Mouse (Mus musculus) stomach, embryonic 15.5 days (tissue): Measurements from ENCODE around the gene Spata13. TPM values are rescaled to one million over a fixed set of nuclear protein-coding genes. Genes with fewer than 3 reads are reported as not detected.
A peak's percentile ranks its signal among the peaks of the same experiment; 100 is the strongest.

Experiments used
- ATAC-seq: fragments of 200-750 bp; cut with Nextera tagmentation; 2 replicates; pipeline ENCODE4 v1.8.0; 2017; ENCODE audit warnings: low read depth, moderate number of reproducible peaks, moderate TSS enrichment; ENCODE audit not compliant: insufficient read depth, low FRiP score
- H3K27ac ChIP-seq: fragments of 300-500 bp; sonication (generic); 2 replicates; pipeline ENCODE4 v1.5.1; 2015; ENCODE audit warnings: mild to moderate bottlenecking, inconsistent platforms
- H3K27me3 ChIP-seq: fragments of 300-500 bp; sonication (generic); replicated peaks from 2 replicates; pipeline ENCODE4 v1.6.1; 2015; ENCODE audit warnings: inconsistent platforms
- H3K36me3 ChIP-seq: fragments of 300-500 bp; sonication (generic); 2 replicates; pipeline ENCODE4 v1.6.1; 2015; ENCODE audit warnings: inconsistent platforms
- H3K4me1 ChIP-seq: fragments of 300-500 bp; sonication (generic); 2 replicates; pipeline ENCODE4 v1.6.1; 2015; ENCODE audit warnings: inconsistent platforms
- H3K4me2 ChIP-seq: fragments of 300-500 bp; sonication (generic); 2 replicates; pipeline ENCODE4 v1.6.1; 2015; ENCODE audit warnings: mild to moderate bottlenecking, inconsistent platforms
- H3K4me3 ChIP-seq: fragments of 300-500 bp; sonication (generic); replicated peaks from 2 replicates; pipeline ENCODE4 v1.5.1; 2015; ENCODE audit warnings: inconsistent platforms
- H3K9ac ChIP-seq: fragments of 300-500 bp; sonication (generic); 2 replicates; pipeline ENCODE4 v1.6.1; 2015; ENCODE audit warnings: inconsistent platforms
- H3K9me3 ChIP-seq: fragments of 300-500 bp; sonication (generic); 2 replicates; pipeline ENCODE4 v1.6.1; 2016; ENCODE audit warnings: inconsistent platforms
- WGBS: fragments of 180-500 bp; shearing (Covaris S2); methylation state at CpG from one replicate; pipeline ENCODE4 v1.1.7; 2015; 5-methylcytosine and 5-hydroxymethylcytosine counted together
- polyA plus RNA-seq: library from polyadenylated mRNA; unstranded; fragments of >200 nt; fragmentation: Nextera tagmentation; extraction: Ambion mirVana; gene quantifications from 2 replicates; pipeline ENCODE4 v1.2.1, GENCODE M21; 2015

Gene Spata13
- polyA plus RNA-seq, result 21.5 and 28.6 TPM in 2 replicates

DNA sequence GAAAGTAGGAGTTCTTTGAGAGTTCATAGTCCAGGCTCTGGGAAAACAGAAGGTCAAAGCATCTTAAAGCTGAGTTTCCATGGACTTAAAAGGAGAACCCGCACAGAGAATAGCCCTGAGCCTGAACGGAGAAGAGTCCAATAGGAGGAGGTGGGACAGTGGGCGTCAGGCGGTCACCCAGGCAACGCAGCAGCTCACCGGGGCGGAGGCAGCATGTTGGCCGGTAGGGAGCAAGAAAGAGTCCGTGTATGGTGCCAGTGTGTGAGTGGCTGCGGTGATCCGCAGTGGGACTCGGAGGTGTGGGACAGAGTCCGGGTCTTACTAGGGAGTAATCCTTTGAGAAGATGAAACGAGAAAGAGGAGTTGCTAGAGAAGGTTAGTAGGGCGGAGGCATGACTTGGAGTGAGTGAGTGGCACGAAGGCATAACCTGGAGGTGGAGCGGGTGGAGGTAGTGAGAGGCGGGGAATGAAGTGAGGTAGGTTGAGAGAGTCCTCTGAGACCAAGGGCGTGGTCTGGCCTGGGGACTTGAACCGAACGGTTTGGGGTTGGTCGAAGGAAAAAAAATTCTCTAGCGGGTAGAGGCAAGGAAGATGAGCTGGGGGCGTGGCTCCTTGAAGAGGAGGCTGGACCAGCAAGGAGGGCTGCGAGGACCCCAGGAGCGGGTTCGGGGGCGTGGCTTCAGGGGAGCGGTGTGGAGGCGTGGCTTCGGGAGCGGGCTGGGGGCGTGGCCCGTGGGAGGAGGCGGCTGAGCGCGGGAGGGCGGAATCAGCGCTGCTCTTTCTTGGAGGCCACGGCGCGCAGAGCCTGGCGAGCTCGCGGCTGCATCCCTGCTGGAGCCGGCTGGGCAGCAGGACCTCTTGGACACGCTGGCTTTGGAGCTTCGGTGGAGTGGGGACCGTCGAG, at the start of gene Spata13:
Gene Spata13 (plus strand): TSS at position 41 of the 904 bp plus-strand sequence.
- peaks cover 10% of the 10 kb centered on the region; the same call in 1 of the 2 replicates for H3K4me1 ChIP-seq
- peak within 1 kb of the TSS; percentile 45 for H3K9ac ChIP-seq
- WGBS, result 1% methylated on average over 50 of the region's 50 CpGs
- no peaks in the 10 kb centered on the region; the same call in 1 of the 2 replicates for H3K27me3 ChIP-seq
- no peaks in the 10 kb centered on the region for H3K9me3 ChIP-seq
- no peaks in the 10 kb centered on the region for H3K36me3 ChIP-seq
- peak; percentile 90 for ATAC-seq
- H3K27ac ChIP-seq, result peak within 1 kb of the TSS; percentile 80
- H3K4me3 ChIP-seq, result peak within 1 kb of the TSS; percentile 72
- peak within 1 kb of the TSS; percentile 98 for H3K4me2 ChIP-seq

DNA sequence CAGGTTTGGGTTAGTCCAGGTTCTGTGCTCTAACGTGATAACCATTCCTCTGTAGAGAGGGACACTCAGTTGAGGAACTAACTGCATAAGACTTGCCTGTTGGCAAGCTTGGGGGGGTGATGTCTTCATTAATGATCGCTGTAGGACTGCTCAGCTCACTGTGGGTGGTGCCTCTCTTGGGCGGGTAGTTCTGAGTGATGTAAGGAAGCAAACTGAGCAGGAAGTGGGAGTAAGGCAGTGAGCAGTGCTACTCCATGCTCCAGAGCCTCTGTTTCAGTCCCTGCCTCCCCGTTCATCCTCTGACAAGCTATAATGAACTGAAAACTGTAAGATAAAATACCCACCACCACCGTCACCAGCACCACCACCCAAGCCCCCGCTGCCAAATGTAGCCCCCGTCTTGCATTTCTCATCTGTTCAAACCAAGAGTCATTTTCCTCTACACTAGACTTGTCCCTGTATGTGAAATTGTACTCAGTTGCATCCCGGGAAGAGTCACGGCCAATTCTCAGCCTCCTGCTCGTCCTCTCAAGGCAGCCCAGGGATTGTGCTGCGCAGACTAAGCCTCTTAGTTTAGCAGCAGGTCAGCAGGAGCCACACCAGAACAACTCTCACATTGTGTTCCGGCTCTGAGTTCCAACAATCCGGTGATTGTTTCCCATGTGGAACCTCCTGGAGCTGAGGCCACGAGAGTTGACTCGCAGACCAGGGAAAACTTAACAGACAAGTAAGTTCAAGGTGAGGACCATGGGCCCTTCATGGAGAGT, 46.9 kb upstream of the Spata13 start:
- WGBS, result 59% methylated on average over 15 of the region's 15 CpGs
- Histone ChIP-seq H3K27me3 (no peaks in the 10 kb centered on the region), H3K27ac (peak overlapping the region; percentile 33; the same call in 1 of the 2 replicates), H3K4me2 (no peak overlapping the region), H3K4me3 (no peak overlapping the region), H3K4me1 (peaks cover 10% of the 10 kb centered on the region; the same call in 1 of the 2 replicates), H3K9me3 (no peaks in the 10 kb centered on the region), H3K36me3 (no peaks in the 10 kb centered on the region), H3K9ac (no peak overlapping the region)
- ATAC-seq, result peak; percentile 56; the same call in 1 of the 2 replicates

- no peaks in the 10 kb centered on the region for H3K27me3 ChIP-seq
- no peak for ATAC-seq
- no peak overlapping the region for H3K4me2 ChIP-seq
- 75% methylated on average over 2 of the region's 2 CpGs for WGBS
- peaks cover 17% of the 10 kb centered on the region for H3K4me1 ChIP-seq
- H3K9me3 ChIP-seq, result no peaks in the 10 kb centered on the region
- H3K36me3 ChIP-seq, result no peaks in the 10 kb centered on the region
- H3K4me3 ChIP-seq, result no peak overlapping the region
- no peak overlapping the region for H3K9ac ChIP-seq
- H3K27ac ChIP-seq, result no peak overlapping the region
Measured at GRCm38 (mm10) chr14:60589001-60589400, 44.8 kb upstream of the Spata13 start.

GRCm38 (mm10) chr14:60592339-60592738, 41.5 kb upstream of the Spata13 start:
- no peak overlapping the region for H3K9ac ChIP-seq
- H3K4me3 ChIP-seq, result no peak overlapping the region
- no peaks in the 10 kb centered on the region for H3K36me3 ChIP-seq
- peak overlapping the region; percentile 26; the same call in 1 of the 2 replicates for H3K27ac ChIP-seq
- WGBS, result 72% methylated on average over 5 of the region's 5 CpGs
- H3K27me3 ChIP-seq, result no peaks in the 10 kb centered on the region
- H3K4me2 ChIP-seq, result no peak overlapping the region
- no peaks in the 10 kb centered on the region for H3K9me3 ChIP-seq
- ATAC-seq, result no peak
- H3K4me1 ChIP-seq, result peaks cover 22% of the 10 kb centered on the region

DNA sequence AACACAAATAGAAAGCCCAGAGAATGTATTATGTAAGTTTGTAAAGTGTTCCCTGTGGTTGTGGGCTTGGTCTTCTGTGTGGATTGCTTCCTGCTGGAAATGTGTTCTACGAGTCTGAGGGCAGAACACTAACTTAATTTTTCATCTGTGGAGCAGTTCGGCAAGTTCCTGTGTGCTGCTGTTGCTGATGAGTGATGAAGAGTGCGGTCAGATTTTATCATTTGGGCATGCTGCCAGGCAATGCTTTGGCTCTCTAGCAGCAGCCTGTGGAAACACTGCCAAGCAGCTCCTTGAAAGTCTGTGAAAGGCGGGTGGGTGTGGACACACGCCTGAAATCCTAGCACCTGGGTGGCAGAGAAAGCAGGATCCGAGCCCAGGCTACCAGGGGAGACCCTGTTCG, 41.0 kb upstream of the Spata13 start:
- Histone ChIP-seq H3K27ac (peak overlapping the region; percentile 26), H3K9me3 (no peaks in the 10 kb centered on the region), H3K4me1 (peaks cover 26% of the 10 kb centered on the region), H3K36me3 (no peaks in the 10 kb centered on the region), H3K9ac (no peak overlapping the region), H3K4me2 (no peak overlapping the region), H3K27me3 (no peaks in the 10 kb centered on the region), H3K4me3 (no peak overlapping the region)
- 14% methylated on average over 7 of the region's 7 CpGs for WGBS
- ATAC-seq, result peak; percentile 58; the same call in 1 of the 2 replicates

GRCm38 (mm10) chr14:60597571-60597970, 36.2 kb upstream of the Spata13 start:
- Histone ChIP-seq H3K9ac (no peak overlapping the region), H3K4me3 (no peak overlapping the region), H3K4me1 (peaks cover 19% of the 10 kb centered on the region), H3K27ac (peak overlapping the region; percentile 40), H3K27me3 (no peaks in the 10 kb centered on the region), H3K9me3 (no peaks in the 10 kb centered on the region), H3K36me3 (no peaks in the 10 kb centered on the region), H3K4me2 (no peak overlapping the region)
- 7% methylated on average over 4 of the region's 4 CpGs for WGBS
- no peak for ATAC-seq

DNA sequence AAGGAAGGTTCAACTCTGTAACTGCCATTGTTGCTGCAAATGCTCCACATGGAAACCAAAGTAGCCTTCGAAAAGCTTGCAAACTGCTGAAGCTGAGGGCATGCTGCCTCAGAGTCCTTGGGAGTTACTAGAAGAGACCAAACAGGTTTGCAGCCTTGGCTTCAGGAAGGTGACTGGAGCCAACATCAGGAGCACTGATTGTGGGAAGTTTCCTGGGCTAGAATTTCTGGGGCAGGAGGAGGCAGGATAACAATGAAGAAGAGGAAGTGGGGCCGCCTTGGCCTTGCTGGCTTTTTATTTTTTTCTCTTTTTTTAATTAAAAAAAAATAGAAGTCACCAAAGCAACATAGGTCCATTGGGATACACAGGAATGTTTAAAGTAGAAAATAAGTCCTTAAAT, 34.8 kb upstream of the Spata13 start:
- no peak for ATAC-seq
- Histone ChIP-seq H3K4me2 (no peak overlapping the region), H3K9ac (no peak overlapping the region), H3K27me3 (no peaks in the 10 kb centered on the region), H3K4me1 (peaks cover 12% of the 10 kb centered on the region; the same call in 1 of the 2 replicates), H3K9me3 (no peaks in the 10 kb centered on the region), H3K27ac (peak overlapping the region; percentile 68; the same call in 1 of the 2 replicates), H3K4me3 (no peak overlapping the region), H3K36me3 (no peaks in the 10 kb centered on the region)
- 64% methylated on average over 2 of the region's 2 CpGs for WGBS

DNA sequence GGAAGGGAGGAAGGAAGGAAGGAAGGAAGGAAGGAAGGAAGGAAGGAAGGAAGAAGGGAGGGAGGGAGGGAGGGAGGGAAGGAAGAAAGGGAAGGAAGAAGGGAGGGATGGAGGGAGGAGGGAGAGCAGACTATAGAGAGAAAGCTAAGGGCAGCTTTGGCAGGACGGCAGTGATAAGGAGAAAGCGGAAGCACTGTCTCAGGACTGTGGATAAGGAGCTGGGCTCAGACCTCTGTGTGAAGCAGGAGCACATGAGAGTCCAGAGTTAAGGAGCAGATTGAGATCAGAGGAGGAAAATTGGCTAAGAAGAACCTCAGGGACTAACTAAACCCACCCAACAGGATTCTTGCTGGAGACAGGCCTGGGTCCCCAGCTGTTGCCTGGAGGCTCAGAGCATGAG, 28.2 kb upstream of the Spata13 start:
- Histone ChIP-seq H3K27ac (no peak overlapping the region), H3K9ac (no peak overlapping the region), H3K4me2 (no peak overlapping the region), H3K4me3 (no peak overlapping the region), H3K9me3 (no peaks in the 10 kb centered on the region), H3K4me1 (no peaks in the 10 kb centered on the region; the same call in 1 of the 2 replicates), H3K27me3 (no peaks in the 10 kb centered on the region), H3K36me3 (no peaks in the 10 kb centered on the region)
- 65% methylated on average over 2 of the region's 2 CpGs for WGBS
- ATAC-seq, result no peak

- H3K4me2 ChIP-seq, result no peak overlapping the region
- no peak overlapping the region for H3K9ac ChIP-seq
- no peak overlapping the region for H3K27ac ChIP-seq
- 53% methylated on average over 4 of the region's 4 CpGs for WGBS
- no peak overlapping the region for H3K4me3 ChIP-seq
- no peaks in the 10 kb centered on the region for H3K9me3 ChIP-seq
- peak; percentile 51; the same call in 1 of the 2 replicates for ATAC-seq
- no peaks in the 10 kb centered on the region; the same call in 1 of the 2 replicates for H3K4me1 ChIP-seq
- no peaks in the 10 kb centered on the region for H3K27me3 ChIP-seq
- no peaks in the 10 kb centered on the region for H3K36me3 ChIP-seq
Measured at GRCm38 (mm10) chr14:60606194-60606593, 27.6 kb upstream of the Spata13 start.

DNA sequence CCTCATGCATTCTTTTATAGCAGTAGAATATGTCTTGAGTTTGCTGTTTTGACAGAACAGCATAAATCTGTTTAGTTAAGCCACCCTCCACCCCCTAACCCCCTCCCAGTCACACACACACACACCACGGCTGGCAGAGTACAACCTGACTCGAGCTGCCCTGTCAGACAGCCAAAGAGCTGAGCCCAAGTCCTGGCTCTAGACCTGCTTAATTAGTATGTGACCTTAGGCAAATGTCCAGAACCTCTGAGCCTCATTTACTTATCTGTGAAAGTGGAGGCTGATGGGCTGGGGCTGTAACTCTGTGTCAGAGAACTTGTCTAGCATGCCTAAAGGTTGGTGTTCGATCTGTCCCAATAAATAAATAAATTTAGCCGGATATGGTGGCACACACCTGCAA, 26.1 kb upstream of the Spata13 start:
- Histone ChIP-seq H3K27me3 (no peaks in the 10 kb centered on the region), H3K4me3 (no peak overlapping the region), H3K9ac (no peak overlapping the region), H3K27ac (no peak overlapping the region), H3K4me1 (no peaks in the 10 kb centered on the region; the same call in 1 of the 2 replicates), H3K9me3 (no peaks in the 10 kb centered on the region), H3K4me2 (no peak overlapping the region), H3K36me3 (no peaks in the 10 kb centered on the region)
- WGBS, result 64% methylated on average over 4 of the region's 4 CpGs
- no peak; the same call in 1 of the 2 replicates for ATAC-seq

- Histone ChIP-seq H3K4me3 (no peak overlapping the region), H3K9me3 (no peaks in the 10 kb centered on the region), H3K4me2 (no peak overlapping the region), H3K27me3 (no peaks in the 10 kb centered on the region), H3K4me1 (no peaks in the 10 kb centered on the region; the same call in 1 of the 2 replicates), H3K36me3 (no peaks in the 10 kb centered on the region), H3K9ac (no peak overlapping the region), H3K27ac (no peak overlapping the region)
- no peak for ATAC-seq
- WGBS, result 58% methylated on average over 1 of the region's 1 CpGs
Measured at GRCm38 (mm10) chr14:60609160-60609559, 24.6 kb upstream of the Spata13 start.
